Mouse (Mus musculus): ENCODE data around the gene Ap5b1. TPM values are rescaled to one million over a fixed set of nuclear protein-coding genes. Genes with fewer than 3 reads are reported as not detected.

Ap5b1 gene
- 7.3 and 8.0 TPM in 2 replicates for total RNA-seq (2021)
- long read RNA-seq, experiment 1, partial matches to known transcripts, result 0 of 5 reads
- long read RNA-seq, experiment 1, other reads (novel, unspliced or antisense), result 0 of 5 reads
- long read RNA-seq, experiment 2, partial matches to known transcripts, result 0 of 2 reads
- long read RNA-seq, experiment 2, other reads (novel, unspliced or antisense), result 0 of 2 reads

DNA sequence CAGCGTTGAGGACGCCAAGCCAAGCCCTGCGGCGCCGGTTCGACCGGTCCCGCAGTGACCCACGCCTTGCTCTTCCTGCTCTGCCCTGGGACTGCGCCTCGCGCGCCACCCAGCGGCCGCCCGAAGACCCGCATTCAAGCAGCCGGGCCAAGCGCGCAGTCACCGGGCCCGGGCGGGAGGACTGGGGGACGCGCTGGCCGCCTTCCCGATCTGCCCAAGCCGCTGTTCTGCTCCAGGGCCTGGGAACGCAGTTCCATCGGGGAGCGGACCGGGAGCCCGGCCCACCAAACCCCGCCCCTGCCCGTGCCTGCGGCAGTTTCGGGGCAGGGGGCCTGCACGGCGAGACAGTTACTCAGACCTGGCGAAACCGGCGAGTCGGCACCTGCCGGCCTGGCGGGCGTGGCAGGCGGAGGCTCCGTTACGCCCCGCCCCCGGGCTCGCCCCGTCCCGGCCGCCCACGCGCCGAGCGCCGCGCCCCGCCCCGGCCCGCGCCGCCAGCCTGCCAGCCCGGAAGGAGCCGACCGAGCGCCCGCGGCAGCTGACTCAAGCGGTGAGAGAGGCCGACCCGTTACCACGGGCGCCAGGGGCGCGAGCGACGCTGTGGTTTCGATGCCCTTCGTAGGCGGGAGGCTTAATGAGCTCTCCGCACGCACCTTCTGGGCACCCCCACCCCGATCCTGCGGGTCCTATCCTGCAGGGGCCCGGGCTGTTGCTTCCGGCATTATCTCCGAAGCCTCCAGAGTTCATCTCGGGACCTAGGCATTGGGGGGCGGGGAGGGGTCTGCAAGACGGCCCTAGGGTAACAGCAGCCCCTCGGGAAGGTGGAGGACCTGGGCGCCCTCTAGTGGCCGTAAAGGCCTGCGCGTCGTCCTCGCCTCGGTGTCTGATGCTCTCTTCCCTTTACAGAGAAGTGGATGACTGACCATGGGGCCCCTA lies at the start of gene Ap5b1:
Ap5b1 (plus strand) TSS at position 492 of the 936 bp plus-strand sequence.
- peak; percentile 94 for DNase-seq

DNA sequence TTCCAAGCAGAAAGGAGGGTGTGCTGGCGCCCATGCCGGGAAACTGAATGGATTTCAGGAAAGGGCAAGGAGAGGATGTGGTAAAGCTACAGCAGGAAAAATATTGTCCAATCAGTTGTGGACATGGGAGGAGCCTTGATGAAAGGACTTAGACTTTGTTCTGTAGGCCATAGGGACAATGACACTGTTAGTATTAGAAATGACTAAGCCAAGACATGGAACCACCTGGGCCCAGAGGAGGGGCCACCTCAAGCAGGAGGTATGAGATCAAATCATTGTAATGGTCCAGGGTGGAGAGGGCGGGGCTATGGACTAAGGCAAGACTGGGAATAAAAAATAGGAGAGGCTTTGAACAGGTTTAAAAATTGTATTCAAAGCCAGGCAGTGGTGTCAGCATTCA lies 49.1 kb upstream of the Ap5b1 start:
- DNase-seq, result no peak

DNA sequence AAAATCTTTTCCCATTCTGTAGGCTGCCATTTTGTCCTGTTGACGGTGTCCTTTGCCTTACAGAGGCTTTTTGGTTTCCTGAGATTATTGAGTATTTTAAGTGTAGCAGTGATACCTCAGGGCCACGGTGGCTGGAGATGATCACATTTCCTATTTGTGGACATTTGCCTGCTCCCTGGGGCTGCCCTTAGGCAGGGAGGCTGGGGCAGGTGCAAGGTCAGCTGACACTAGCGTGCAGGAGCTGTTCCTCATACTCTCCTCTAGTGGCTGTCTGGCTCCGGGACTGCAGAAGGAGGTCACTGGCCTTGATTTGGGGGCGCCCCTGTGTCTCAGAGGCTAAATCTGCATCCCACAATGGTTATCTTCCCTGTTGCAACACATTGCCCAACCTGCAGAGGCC lies 42.6 kb upstream of the Ap5b1 start:
- no peak for DNase-seq

DNA sequence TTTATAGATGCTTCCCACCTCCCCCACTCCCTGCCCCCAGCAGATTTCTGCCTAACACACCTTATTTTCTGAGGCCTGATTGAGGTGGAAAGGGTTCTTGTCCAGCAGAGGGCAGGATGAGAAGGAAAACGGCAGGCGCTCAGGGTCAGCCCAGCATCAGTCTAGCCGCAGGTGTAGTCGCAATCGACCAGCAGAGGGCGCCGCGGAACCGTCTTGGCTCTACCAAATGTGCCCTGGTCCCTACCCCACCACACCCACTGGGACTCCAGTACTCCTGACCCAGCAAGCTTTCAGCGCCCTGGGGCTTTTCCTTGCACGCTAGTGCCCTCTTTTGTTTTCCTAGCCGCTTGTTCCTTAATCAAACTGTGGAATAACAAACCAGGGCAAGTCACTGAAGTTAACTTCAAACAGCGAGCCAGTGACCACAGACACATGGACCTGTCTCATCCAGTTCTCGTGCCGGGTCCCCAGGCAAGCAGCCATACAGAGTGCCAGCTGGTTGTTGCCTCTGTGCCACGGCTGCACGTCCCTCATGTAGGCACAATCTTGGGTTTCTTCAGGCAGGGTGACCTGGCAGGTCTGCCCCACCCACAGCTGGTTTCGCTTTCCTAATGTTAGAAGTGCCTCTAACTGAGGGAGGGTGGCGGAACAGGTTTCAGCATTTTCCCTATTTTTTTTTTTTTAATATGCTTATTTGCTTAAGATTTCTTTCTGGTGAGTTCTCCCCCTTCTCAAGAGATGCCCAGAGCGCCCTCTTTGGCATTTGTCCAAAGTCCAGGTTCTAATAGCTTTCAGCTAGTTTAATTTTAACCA lies 38.3 kb upstream of the Ap5b1 start:
- DNase-seq, result peak; percentile 98

DNA sequence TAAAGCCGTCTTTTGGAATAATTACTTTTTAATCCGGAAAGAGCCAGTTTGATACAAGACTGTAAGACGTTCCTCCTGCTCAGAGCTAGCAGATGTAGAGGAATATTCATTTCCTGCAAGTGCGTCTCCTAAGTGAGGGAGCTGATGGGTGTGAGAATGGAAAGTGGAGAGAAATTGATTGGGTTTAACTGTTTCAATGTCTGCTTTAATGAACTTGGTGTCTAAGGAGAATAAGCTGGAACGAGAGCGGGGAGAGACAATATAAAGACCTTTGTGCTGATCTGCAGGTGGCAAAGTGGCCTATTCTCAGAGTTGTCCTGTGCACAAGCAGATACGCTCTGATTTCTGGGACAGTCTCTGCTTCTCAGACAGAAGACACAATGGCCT lies 37.7 kb upstream of the Ap5b1 start:
- no peak for DNase-seq

DNA sequence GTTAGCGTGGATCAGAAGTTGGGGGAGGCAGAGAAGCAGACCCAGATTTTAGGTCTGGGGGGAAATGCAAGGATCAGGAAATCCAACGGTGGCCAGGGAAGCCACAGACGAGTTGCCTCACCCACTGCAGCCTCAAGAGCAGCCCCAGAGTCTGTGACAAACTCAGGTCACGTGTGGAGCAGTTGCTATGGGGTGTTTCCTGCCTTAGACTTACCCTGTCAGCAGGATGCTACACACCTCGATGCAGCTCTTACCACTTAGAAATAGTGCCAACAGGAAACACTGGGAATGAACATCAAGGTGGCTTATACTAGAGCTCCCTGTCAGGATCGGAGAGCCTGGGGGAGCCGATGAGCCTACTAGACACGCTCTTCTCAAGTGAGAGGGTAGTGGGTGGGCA lies 35.3 kb upstream of the Ap5b1 start:
- no peak for DNase-seq

DNA sequence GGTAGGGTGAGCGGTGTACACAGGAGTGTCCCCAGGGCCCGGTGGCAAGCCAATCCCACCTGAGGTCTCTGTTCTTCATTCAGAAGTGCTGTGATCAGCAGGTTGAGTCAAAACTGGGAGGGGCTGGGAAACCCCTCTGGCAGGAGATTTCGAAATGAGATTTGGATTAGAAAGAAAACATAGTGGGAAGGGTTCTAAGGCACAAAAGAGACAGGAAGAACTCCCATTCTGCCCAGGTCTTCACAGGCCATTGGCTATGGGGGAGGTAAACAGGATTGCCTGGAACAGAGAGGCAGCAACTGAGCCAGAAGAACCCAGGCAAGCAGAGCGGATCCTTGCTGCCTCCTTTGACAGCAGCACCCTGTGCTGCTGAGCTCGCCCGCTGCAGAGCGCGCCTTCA lies 29.0 kb upstream of the Ap5b1 start:
- DNase-seq, result no peak

DNA sequence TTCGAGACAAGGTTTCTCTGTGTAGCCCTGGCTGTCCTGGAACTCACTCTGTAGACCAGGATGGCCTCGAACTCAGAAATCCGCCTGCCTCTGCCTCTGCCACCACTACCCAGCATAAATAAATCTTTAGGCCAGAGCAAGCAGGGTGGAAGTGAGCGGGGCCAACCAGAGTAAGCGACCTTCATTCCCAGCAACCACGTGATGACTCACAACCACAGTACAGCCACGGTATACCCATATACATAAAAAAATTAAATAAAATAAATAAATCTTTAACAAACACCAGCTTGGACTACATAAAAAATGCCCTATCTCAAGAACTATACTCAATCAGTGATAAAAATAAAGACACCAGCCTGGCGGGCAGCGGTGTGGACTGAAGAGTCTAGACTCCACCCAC lies 24.5 kb upstream of the Ap5b1 start:
- no peak for DNase-seq

DNA sequence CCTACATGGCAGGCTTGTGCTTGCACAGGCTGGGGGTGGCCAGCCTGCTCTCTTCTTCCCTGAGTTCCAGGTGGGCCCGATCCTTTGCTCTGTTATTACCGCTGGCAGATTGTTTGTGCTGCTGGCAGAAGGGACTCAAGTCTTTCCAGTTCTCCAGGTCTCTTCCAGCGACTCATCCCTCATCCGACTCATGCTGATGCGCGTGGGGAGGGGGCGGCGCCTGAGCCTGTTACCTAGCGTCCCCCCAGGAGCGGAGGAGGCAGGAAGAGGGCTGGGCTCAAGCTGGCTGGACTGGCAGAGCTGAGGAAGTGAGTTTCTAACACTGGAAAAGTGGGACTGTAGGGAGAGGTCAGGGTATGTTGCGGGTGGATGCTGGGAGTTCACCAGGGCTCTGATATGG lies 23.8 kb upstream of the Ap5b1 start:
- no peak for DNase-seq

DNA sequence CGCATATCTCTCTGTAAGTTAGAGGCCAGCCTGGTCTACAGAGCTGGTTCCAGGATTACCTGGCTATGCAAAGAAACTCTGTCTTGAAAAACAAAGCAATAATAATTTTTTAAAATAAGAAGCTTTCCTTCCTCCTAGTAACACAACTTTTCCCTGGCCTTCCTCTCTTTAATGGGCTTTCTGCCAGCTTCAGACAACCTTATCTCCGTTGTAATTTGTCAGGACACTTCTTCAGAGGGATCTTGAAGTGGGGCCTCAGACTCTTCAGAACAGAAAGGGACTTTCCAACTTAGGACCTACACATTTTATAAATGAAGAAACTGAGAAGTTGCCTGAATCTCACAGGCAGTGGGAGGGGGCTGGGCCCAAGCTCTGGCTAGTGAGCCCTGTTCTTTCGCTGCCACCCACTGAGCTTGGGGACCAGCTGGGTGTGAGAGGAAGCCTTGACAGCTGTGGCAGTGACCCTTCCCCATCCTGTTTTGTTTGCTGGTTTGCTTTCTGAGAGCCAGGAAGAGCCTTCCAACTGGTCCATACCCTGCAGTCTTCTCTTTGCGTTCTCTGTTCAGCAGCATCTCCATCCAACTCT lies 20.3 kb upstream of the Ap5b1 start:
- DNase-seq, result no peak

DNA sequence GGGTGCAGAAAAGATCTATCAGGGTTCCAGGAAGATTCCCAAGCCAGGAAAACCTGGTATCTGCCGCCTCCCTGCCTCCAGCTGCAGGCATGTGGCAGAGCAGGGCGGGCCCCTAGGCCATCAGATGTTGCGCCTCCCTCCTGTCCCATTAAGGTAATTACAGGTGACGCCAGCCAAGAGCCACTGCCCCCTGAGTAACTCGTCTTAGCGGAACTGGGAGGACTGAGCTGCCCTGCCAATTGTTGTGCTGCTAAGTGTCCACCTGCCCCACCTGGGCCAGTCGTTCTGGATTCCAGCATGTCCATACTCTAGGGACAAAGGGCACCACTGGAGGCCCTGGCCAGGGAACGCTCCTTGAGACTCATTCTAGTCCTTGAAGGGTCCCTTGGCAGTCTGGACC lies 14.0 kb upstream of the Ap5b1 start:
- DNase-seq, result no peak

DNA sequence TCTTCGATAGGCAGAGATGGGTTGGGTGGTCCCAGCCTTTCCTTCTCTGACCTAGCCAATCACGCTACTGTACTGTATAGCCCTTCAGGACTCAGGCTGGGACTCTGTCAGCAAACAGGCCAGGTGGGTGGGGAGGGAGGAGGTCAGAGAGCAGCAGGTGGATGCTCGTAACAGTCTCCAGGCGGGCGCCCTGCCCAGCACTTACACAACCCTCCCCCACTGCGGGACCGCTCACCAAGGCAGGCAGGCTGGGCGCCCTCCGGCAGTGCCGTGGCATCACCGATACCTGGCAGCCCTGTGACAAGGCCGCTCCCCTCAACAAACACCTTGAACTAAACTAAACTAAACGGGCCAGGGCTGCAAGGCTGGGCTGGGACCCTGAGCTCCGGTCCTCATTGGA lies 13.6 kb upstream of the Ap5b1 start:
- DNase-seq, result no peak

DNA sequence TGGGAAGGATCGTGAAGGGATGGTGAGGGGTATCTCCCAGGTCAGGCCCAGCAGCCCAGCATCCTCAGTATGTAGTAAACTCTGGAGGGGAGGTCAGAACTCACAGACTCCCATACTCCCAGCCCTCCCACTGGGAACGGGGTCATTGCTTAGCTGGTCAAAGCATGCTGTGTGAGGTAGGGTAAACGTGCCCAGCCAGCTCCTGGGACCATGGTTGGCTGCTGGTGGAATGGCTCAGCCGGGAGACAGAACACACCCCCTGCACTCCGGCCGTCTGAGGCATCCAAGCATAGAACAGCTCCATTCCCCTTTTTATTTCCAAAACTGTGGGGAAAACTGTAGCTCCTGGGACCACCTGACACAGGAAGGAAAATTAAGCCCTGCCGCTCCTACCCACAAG lies 9.7 kb upstream of the Ap5b1 start:
- no peak for DNase-seq

DNA sequence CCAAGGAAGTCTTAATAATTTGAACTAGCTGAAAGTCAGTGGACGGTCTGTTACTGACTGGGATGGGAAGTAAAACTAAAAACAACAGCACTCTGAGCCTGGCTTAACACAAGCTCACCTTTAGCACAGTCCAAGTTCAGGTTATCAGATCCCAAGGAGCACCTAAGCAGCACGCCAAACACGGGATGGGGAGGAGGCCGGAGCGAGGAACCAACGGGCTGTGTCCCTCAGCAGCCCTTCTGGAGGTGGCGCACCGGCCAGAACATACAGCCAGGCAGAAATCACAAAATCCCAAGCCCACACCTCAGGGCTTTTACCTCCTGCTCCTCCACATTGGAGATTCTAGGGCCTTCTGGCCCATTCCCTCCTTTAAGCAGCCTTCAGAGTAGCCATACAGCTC lies 9.1 kb upstream of the Ap5b1 start:
- DNase-seq, result no peak

DNA sequence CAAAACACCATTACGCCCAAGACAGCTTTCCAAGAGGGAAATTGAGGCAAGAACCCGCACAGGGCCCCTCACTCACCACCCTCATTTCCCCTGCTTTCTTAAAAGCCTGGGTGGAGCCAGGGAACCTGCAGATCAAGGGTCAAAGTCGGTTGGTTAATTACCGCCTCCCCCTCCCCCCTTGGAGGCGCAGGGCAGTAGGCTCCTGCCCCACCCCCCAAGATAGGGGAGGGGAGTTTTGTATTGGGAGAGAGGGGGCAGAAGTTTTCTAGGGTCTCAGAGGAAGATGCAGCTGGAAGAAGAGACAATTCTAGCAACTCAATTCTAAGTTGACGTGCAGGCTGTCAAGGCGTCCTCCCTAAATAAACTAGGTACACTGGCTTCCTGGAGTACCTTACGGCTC lies 8.6 kb upstream of the Ap5b1 start:
- DNase-seq, result no peak

DNA sequence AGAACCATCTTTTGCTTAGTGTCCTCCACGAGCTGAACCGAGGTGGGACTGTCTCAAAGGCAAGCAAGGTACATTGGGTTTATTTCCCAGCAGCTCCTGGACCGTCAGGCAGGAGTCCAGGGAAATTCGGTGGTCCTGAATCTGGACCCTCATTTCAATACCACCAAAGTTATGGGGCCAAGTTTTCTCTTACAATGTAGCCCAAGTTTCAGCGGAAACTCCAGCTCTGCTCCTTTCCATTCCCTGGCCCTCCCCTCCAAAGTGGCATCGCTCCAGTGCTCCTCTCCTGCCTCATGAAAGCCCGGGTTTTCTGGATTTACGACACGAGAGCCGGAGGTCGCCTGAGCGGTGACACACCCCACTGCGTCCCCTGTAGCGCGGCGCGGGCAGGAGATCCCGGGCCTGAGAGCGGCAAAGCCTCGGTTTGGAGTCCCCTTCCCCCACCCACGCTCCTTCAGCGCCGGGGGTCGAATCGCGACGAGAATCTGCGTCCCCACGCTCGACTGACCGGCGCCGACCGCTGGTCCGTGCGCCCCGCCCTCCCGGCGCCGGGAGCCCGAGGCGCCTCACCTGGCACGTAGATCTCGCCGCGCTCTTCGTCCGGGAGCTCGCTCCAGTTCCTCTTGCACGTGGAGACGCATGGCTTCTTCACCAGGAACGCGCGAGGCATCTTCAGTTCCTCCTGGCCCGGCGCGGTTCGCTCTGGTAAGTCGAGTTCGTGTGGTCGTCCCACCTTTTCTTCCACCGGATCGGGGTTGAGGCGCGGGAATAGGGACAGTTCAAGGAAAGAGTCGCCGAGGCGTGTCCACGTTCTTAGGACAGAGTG lies 8.0 kb upstream of the Ap5b1 start:
- DNase-seq, result no peak

DNA sequence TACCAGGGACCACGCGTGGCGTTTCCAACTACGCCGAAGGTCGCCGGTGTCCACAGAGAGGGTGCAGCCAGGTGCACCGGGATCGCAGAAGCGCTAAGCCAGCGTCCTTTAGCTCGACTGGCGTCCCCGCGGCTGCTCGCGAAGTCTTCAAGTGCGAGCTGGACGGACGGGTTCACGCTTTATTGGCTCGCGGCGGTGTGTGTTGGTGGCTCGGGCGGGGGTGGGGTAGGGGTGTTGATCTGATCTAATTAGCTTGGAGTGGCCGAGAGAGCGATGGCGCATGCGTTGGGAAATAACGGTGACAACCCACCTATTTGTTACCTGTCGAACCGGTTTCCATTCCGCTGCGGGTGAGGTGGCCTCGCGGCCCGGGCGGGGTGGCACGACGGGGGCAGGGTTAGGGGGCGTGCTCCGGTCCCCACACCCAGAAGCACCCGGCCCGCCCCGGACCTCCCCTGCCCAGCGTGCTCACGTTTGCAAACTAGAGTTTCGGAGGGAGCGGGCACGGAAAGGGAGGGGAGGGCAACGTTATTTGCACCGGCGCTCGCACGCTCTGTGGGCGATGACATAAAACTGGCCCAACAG lies 7.3 kb upstream of the Ap5b1 start, which contains the start of gene Ovol1:
Ovol1 (minus strand) TSS at position 190 of the 585 bp plus-strand sequence.
- peak; percentile 34 for DNase-seq

DNA sequence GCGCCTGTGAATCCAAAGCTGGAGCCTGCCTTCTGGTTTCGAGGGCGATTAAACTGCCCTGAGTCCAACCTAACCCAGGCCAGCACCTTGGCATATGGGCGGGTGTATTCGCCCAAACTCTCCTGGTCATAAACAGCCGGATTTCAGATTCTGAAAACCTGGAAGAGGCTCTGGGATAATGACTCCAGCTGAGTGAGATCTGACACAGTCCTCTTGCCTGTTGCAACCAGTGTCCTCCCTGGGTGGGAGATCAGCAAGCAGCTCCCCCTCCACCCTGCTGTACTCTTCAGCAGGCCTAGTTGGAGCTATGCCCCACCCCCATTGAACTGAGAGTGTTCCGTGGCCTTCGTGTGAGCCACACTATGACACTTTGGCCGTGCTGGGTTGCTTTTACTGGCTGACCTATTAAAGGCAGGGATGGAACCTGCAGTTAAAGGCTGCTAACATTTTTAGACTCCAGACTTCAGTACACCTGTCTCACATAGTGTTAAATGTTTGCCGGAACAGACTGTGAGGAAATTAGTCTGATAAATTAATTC lies 6.5 kb upstream of the Ap5b1 start:
- no peak for DNase-seq

DNA sequence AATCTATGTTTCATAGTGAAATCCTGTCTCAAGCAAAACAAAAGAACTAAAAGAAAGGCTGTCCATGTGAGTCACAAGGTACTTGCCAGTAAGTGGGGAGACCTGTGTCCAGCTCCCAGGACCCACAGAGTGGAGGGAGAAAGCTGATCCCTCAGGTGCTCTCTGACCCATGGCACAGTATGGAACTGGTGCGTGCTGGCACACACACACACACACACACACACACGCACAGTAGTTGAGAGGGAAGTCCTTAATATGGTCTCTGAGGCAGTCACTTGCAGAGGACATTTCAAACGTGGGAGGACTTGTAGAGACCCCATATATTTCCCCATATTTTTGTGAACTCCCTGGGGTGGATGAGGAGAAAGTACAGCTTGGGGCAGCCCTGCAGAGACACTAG lies 5.9 kb upstream of the Ap5b1 start:
- no peak for DNase-seq

DNA sequence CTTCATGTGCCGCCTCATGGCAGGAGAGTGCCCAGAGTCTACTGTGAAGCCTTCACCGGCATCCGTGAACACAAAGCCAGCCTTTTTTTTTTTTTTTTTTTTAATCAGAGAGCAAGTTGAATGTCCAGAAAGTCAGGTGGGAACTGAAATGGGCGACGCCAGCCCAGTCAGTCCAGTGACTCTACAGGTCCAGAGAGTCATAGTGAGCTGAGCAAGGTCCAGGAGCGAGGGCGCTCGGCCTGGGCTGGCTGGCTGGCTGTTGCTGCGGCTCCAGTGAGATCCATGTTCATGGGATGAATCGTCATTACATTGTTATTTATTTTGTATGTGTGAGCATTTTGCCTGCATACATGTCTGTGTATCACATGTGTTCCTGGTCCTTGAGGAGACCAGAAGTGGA lies 5.0 kb upstream of the Ap5b1 start:
- DNase-seq, result no peak

DNA sequence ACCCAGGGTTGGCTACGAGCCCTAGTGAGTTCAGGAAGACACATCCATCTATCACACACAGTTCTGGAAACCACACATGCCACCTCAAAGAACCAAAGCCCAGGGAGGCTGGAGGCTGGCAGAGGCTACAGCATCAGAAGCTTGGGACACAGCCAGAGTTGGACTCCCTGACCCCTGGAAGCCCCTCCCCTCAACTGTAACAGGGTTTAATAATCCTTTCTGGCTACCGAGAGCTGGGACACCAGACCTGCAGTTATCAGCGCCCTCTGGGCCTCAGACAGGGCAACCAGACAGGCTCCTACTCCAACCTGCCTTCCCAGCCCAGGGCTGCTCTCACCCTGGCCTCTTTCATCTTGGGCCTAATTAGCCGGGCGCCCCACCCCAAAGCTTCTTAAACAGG lies 1.5 kb upstream of the Ap5b1 start:
- DNase-seq, result no peak
